Comparison of ENCODE assay signal across 9 mouse cellular contexts in the genomic region with DNA sequence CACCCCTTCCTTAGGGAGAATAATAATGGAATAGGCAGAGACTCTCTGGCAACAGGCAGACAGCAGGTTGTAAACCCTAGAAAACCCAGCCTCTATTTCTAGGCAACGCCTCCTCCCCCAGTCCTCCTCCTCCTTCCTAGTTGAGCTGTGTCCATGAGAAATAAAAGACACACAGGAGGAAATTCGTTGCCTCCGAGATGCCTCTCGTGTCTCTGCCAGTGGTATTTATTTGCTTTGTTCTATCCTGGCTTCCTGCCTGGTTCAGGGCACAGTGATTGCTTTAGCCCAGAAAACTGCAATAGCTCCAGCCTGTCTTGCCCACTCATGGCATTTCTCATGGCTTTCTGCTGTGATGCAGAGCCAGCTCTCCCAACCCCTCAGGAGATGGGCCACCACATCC. TPM values are rescaled to one million over a fixed set of nuclear protein-coding genes. Genes with fewer than 3 reads are reported as not detected.
DNase-seq lines count a peak whose midpoint lies in the region; ATAC-seq and TF ChIP-seq lines count a peak whose summit lies in the region.
"Had no signal": no experiment of that assay in that cellular context is flagged by ENCODE, and none has a peak within 500 bp of the region (broad histone marks: within the 10 kb centered on the region; RNA-seq: fewer than 3 reads in every experiment).

No protein-coding gene starts in this region.

- no peak overlapping the region for H3K4me2 ChIP-seq in forebrain, embryonic 15.5 days (replicated peaks)

- no peak overlapping the region for H3K4me3 ChIP-seq in forebrain, embryonic 15.5 days
- no peak overlapping the region for H3K4me3 ChIP-seq in forebrain, embryonic 10.5 days
- H3K4me3 ChIP-seq in layer of hippocampus, adult 2 months: no peak overlapping the region
- H3K4me3 ChIP-seq: myocyte had no signal

- TF ChIP-seq CTCF in layer of hippocampus, adult 2 months (conservative IDR thresholded peaks at IDR 0.05): no peak

- DNase-seq in forebrain, embryonic 10.5 days (ENCODE audit: extremely low spot score, low spot score): no peak
- DNase-seq in right cerebral cortex, adult 18-20 months: peak; percentile 80
- no peak for DNase-seq in right cerebral cortex, postnatal 4 days
- DNase-seq in layer of hippocampus, adult 2 months (ENCODE audit: low spot score in 2 of 2): peak; percentile 37 to 64
- DNase-seq in right cerebral cortex, postnatal 25 days: peak; percentile 60
- no peak for DNase-seq in thymus, postnatal 4 days
- DNase-seq in urinary bladder, postnatal 4 days (ENCODE audit: low spot score in 2 of 2): no peak

- H3K9ac ChIP-seq in forebrain, embryonic 15.5 days (replicated peaks): no peak overlapping the region

- H3K4me1 ChIP-seq in forebrain, embryonic 15.5 days: peaks cover 27% of the 10 kb centered on the region
- H3K4me1 ChIP-seq in forebrain, embryonic 10.5 days: peaks cover 10% of the 10 kb centered on the region; the same call in 1 of the 2 replicates

- H3K27me3 ChIP-seq in forebrain, embryonic 15.5 days: no peaks in the 10 kb centered on the region
- H3K27me3 ChIP-seq in forebrain, embryonic 10.5 days (ENCODE audit: poor library complexity, severe bottlenecking): no peaks in the 10 kb centered on the region

- 21% methylated on average over 4 of the region's 4 CpGs for WGBS in forebrain, embryonic 15.5 days
- WGBS in forebrain, embryonic 10.5 days: 64% methylated on average over 4 of the region's 4 CpGs

- H3K36me3 ChIP-seq in forebrain, embryonic 15.5 days: no peaks in the 10 kb centered on the region
- no peaks in the 10 kb centered on the region for H3K36me3 ChIP-seq in forebrain, embryonic 10.5 days (replicated peaks)

- H3K9me3 ChIP-seq in forebrain, embryonic 15.5 days: no peaks in the 10 kb centered on the region
- no peaks in the 10 kb centered on the region for H3K9me3 ChIP-seq in forebrain, embryonic 10.5 days

- peak overlapping the region; percentile 9; the same call in 1 of the 2 replicates for H3K27ac ChIP-seq in forebrain, embryonic 15.5 days (replicated peaks)
- H3K27ac ChIP-seq in forebrain, embryonic 10.5 days: no peak overlapping the region
- H3K27ac ChIP-seq in layer of hippocampus, adult 2 months: no peak overlapping the region

- ATAC-seq in forebrain, embryonic 15.5 days (replicated peaks): peak; percentile 68

RNA-seq across cellular contexts. Expression of gene Osbpl3, which starts 43.8 kb away (rescaled TPM):
- 3.6 and 5.0 TPM in 2 replicates for polyA plus RNA-seq in forebrain, embryonic 15.5 days (2015; fragmentation: Nextera tagmentation; extraction: Ambion mirVana)
- 7.3 and 8.1 TPM in 2 replicates for polyA plus RNA-seq in forebrain, embryonic 10.5 days (2016; fragmentation: Nextera tagmentation; extraction: Ambion mirVana)
- total RNA-seq in layer of hippocampus, adult 2 months (2021): 10 to 100 TPM; 15.7 to 16.1 TPM

Comparison
In these comparisons a context has a peak if more than half of its experiments do, and no peak if none do; other contexts are left out.
1. DNase-seq: peak in right cerebral cortex, adult 18-20 months (single experiment), layer of hippocampus, adult 2 months (2 of 2) and right cerebral cortex, postnatal 25 days (single experiment); none in forebrain, embryonic 10.5 days (single experiment), right cerebral cortex, postnatal 4 days (single experiment), thymus, postnatal 4 days (single experiment) and urinary bladder, postnatal 4 days (0 of 2).